Mouse (Mus musculus) adrenal gland, postnatal 36 days (tissue): ENCODE data around the gene Lancl1. TPM values are rescaled to one million over a fixed set of nuclear protein-coding genes. Genes with fewer than 3 reads are reported as not detected.

ENCODE experiments used
- total RNA-seq, 2 experiments: library from RNA; stranded (reverse); gene quantifications; 2 replicates each; pipeline ENCODE4 v1.2.3; 2021

The Lancl1 gene
- total RNA-seq, 2 experiments from 2014 or later: 50.6 to 52.9 TPM

Other genes starting within 250 kb of the Lancl1 start
- gene Kansl1l, start 221.3 kb downstream of the Lancl1 start, total RNA-seq: 10 to 100 TPM; 17.9 to 21.0 TPM
- 100 to 1,000 TPM; 472 to 633 TPM for gene Acadl, start 175.6 kb downstream of the Lancl1 start, total RNA-seq
- gene Myl1, start 93.5 kb downstream of the Lancl1 start, total RNA-seq: 10 to 100 TPM; 14.9 to 16.0 TPM
- gene Cps1, start 84.2 kb upstream of the Lancl1 start, total RNA-seq: under 1 TPM; 0.10 to 0.83 TPM